Mouse (Mus musculus) limb, embryonic 14.5 days (tissue): ENCODE data around the gene Rps3a1. TPM values are rescaled to one million over a fixed set of nuclear protein-coding genes. Genes with fewer than 3 reads are reported as not detected.

Experiments
- ATAC-seq: fragments of 200-750 bp; cut with Nextera tagmentation; 2 replicates; pipeline ENCODE4 v1.8.0; 2017; ENCODE audit warnings: low read depth, moderate number of reproducible peaks, moderate TSS enrichment; ENCODE audit not compliant: low FRiP score
- DNase-seq: peaks from one replicate; pipeline ENCODE4 v3.0.0-alpha.2; 2015; ENCODE audit warnings: low spot score
- H3K27ac ChIP-seq: fragments of 300-500 bp; sonication (generic); replicated peaks from 2 replicates; pipeline ENCODE4 v1.5.1; 2014; ENCODE audit warnings: low read depth, mild to moderate bottlenecking, low read length, moderate library complexity, mixed read lengths
- H3K27me3 ChIP-seq: fragments of 300-500 bp; sonication (generic); 2 replicates; pipeline ENCODE4 v1.6.1; 2014; ENCODE audit warnings: low read length, mixed read lengths; ENCODE audit not compliant: control insufficient read depth, insufficient read depth
- H3K36me3 ChIP-seq: fragments of 300-500 bp; sonication (generic); 2 replicates; pipeline ENCODE4 v1.6.1; 2014; ENCODE audit warnings: mild to moderate bottlenecking, low read length, moderate library complexity, mixed read lengths; ENCODE audit not compliant: control insufficient read depth, insufficient read depth
- H3K4me1 ChIP-seq: fragments of 300-500 bp; sonication (generic); 2 replicates; pipeline ENCODE4 v1.6.1; 2014; ENCODE audit warnings: antibody characterized with exemption, low read length, mixed read lengths; ENCODE audit not compliant: control insufficient read depth, insufficient read depth
- H3K4me2 ChIP-seq: fragments of 300-500 bp; sonication (generic); replicated peaks from 2 replicates; pipeline ENCODE4 v1.6.1; 2014; ENCODE audit warnings: low read depth, mild to moderate bottlenecking, low read length, moderate library complexity; ENCODE audit not compliant: severe bottlenecking
- H3K4me3 ChIP-seq: fragments of 300-500 bp; sonication (generic); replicated peaks from 2 replicates; pipeline ENCODE4 v1.5.1; 2014; ENCODE audit warnings: low read length
- H3K9ac ChIP-seq: fragments of 300-500 bp; sonication (generic); 2 replicates; pipeline ENCODE4 v1.6.1; 2014; ENCODE audit warnings: mild to moderate bottlenecking, low read depth, low read length, moderate library complexity; ENCODE audit not compliant: severe bottlenecking
- H3K9me3 ChIP-seq: fragments of 300-500 bp; sonication (generic); 2 replicates; pipeline ENCODE4 v1.6.1; 2016; ENCODE audit warnings: low read length; ENCODE audit not compliant: control insufficient read depth
- POLR2A ChIP-seq: fragments of 200-500 bp; IDR thresholded peaks from 2 replicates; pipeline ENCODE4 v1.8.0; 2012; ENCODE audit warnings: inconsistent platforms, mild to moderate bottlenecking, moderate library complexity, borderline replicate concordance; ENCODE audit not compliant: insufficient read depth, insufficient read length; ENCODE audit errors: extremely low read depth
- WGBS: fragments of 180-500 bp; shearing (Covaris S2); extraction: QIAGEN DNeasy Blood & Tissue Kit; methylation state at CpG from one replicate; pipeline ENCODE4 v1.1.7; 2014; 5-methylcytosine and 5-hydroxymethylcytosine counted together
- polyA plus RNA-seq, 2 experiments: library from polyadenylated mRNA; depleted of rRNA in 1 of 2; stranded (reverse) in 1 of 2; unstranded in 1 of 2; fragments of >200 nt; fragmentation: Nextera tagmentation in 1 of 2; extraction: Ambion mirVana in 1 of 2; gene quantifications; 2 replicates each; pipeline versions ENCODE4 v1.2.1 to v1.2.3; 2012 to 2014

The Rps3a1 gene
- polyA plus RNA-seq, 2 experiments, result 1,577 to 1,916 TPM

- Histone ChIP-seq H3K9ac (no peak overlapping the region), H3K4me3 (no peak overlapping the region), H3K27ac (no peak overlapping the region), H3K4me1 (no peaks in the 10 kb centered on the region), H3K4me2 (no peak overlapping the region), H3K36me3 (peaks cover 41% of the 10 kb centered on the region), H3K27me3 (no peaks in the 10 kb centered on the region), H3K9me3 (no peaks in the 10 kb centered on the region)
- WGBS, result 89% methylated on average over 6 of the region's 6 CpGs
- ATAC-seq (no peak), DNase-seq (no peak)
- no peak for TF ChIP-seq POLR2A
Measured at GRCm38 (mm10) chr3:86134939-86135638, 7.4 kb downstream of the Rps3a1 start.

- no peaks in the 10 kb centered on the region for H3K27me3 ChIP-seq
Measured at GRCm38 (mm10) chr3:86129757-86130156, 12.7 kb downstream of the Rps3a1 start.

GRCm38 (mm10) chr3:86123251-86123746 is 19.2 kb downstream of the Rps3a1 start:
- Histone ChIP-seq H3K4me2 (no peak overlapping the region), H3K27me3 (no peaks in the 10 kb centered on the region), H3K9ac (no peak overlapping the region), H3K27ac (no peak overlapping the region), H3K9me3 (no peaks in the 10 kb centered on the region), H3K4me3 (no peak overlapping the region), H3K36me3 (peaks cover 12% of the 10 kb centered on the region), H3K4me1 (no peaks in the 10 kb centered on the region)
- WGBS, result 90% methylated on average over 8 of the region's 8 CpGs
- DNase-seq (no peak), ATAC-seq (no peak)
- TF ChIP-seq POLR2A, result no peak

More at GRCm38 (mm10) chr3:86129757-86130156, 12.7 kb downstream of the Rps3a1 start:
- ATAC-seq (peak; percentile 54; the same call in 1 of the 2 replicates), DNase-seq (peak; percentile 69)
- no peak overlapping the region for H3K27ac ChIP-seq
- H3K36me3 ChIP-seq, result no peaks in the 10 kb centered on the region
- no peak overlapping the region for H3K9ac ChIP-seq
- WGBS, result 11% methylated on average over 6 of the region's 6 CpGs
- no peak for TF ChIP-seq POLR2A
- H3K4me3 ChIP-seq, result no peak overlapping the region
- no peaks in the 10 kb centered on the region for H3K9me3 ChIP-seq
- no peak overlapping the region for H3K4me2 ChIP-seq
- H3K4me1 ChIP-seq, result no peaks in the 10 kb centered on the region

- H3K4me1 ChIP-seq, result no peaks in the 10 kb centered on the region
- no peak overlapping the region for H3K27ac ChIP-seq
- H3K9me3 ChIP-seq, result no peaks in the 10 kb centered on the region
- H3K4me2 ChIP-seq, result no peak overlapping the region
- no peak for TF ChIP-seq POLR2A
- H3K4me3 ChIP-seq, result no peak overlapping the region
- H3K36me3 ChIP-seq, result peaks cover 12% of the 10 kb centered on the region
- ATAC-seq, result no peak
- no peak overlapping the region for H3K9ac ChIP-seq
- no peaks in the 10 kb centered on the region for H3K27me3 ChIP-seq
- DNase-seq, result no peak
Measured at GRCm38 (mm10) chr3:86122156-86122555, 20.3 kb downstream of the Rps3a1 start.

- Histone ChIP-seq H3K36me3 (peaks cover 19% of the 10 kb centered on the region), H3K4me1 (no peaks in the 10 kb centered on the region), H3K4me2 (no peak overlapping the region), H3K4me3 (no peak overlapping the region), H3K27me3 (no peaks in the 10 kb centered on the region), H3K27ac (no peak overlapping the region), H3K9me3 (0 out of 2 replicates have a peak, but pooled peaks cover 4% of the 10 kb centered on the region), H3K9ac (no peak overlapping the region; the same call in 1 of the 2 replicates)
- 58% methylated on average over 16 of the region's 16 CpGs for WGBS
- ATAC-seq (no peak), DNase-seq (no peak)
- no peak for TF ChIP-seq POLR2A
Measured at GRCm38 (mm10) chr3:86119237-86119932, 23.1 kb downstream of the Rps3a1 start.
